Mouse (Mus musculus) ES-E14 (cell line): ENCODE data around the gene Mrpl39.

Experiments used
- CHD2 ChIP-seq: IDR thresholded peaks from 2 replicates; pipeline ENCODE4 v1.6.1; 2014; ENCODE audit warnings: mild to moderate bottlenecking, low read depth, low read length, inconsistent platforms
- HCFC1 ChIP-seq: IDR thresholded peaks from 2 replicates; pipeline ENCODE4 v1.6.1; 2012; ENCODE audit warnings: low read length, inconsistent platforms, borderline replicate concordance; ENCODE audit not compliant: insufficient read depth
- MAFK ChIP-seq: IDR thresholded peaks from 2 replicates; pipeline ENCODE4 v1.6.1; 2014; ENCODE audit warnings: mild to moderate bottlenecking, low read depth, low read length, inconsistent platforms; ENCODE audit not compliant: insufficient read depth
- ZC3H11A ChIP-seq: IDR thresholded peaks from 2 replicates; pipeline ENCODE4 v1.6.1; 2012; ENCODE audit warnings: low read depth, mild to moderate bottlenecking, inconsistent platforms, low read length, borderline replicate concordance
- ZNF384 ChIP-seq: IDR thresholded peaks from 2 replicates; pipeline ENCODE4 v1.6.1; 2012; ENCODE audit warnings: low read depth, low read length, inconsistent platforms

- TF ChIP-seq ZNF384 (no peak), MAFK (no peak), ZC3H11A (peak; percentile 64; the same call in 1 of the 2 replicates), HCFC1 (peak; percentile 88), CHD2 (peak; percentile 44; the same call in 1 of the 2 replicates)
Measured at GRCm38 (mm10) chr16:84735166-84736105, at the start of gene Mrpl39.
